Mouse (Mus musculus): ENCODE measurements around the gene C3ar1.
A peak's percentile ranks its signal among the peaks of the same experiment; 100 is the strongest.

Gene C3ar1

DNA sequence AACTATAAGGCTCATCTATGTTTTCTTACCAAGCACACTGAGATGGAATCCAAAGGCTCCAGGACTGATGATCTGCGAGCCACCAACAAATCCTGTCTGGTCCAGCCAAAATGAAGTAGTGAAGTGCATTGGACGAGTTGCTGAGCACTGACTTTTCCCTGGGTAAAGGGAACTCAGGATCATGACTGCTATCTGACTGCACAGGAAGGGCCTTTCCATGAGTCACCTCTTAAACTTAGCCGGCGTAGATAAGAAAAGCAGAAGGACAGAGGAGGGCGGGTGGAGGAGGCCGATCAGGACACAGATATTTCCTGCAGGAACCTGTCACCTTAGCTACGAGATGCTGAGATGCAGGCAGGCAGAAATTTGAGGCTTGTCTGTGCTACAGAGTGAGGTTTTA lies at the start of gene C3ar1:
Gene C3ar1 (minus strand): TSS at position 207 of the 400 bp plus-strand sequence.
- no peak for DNase-seq

DNA sequence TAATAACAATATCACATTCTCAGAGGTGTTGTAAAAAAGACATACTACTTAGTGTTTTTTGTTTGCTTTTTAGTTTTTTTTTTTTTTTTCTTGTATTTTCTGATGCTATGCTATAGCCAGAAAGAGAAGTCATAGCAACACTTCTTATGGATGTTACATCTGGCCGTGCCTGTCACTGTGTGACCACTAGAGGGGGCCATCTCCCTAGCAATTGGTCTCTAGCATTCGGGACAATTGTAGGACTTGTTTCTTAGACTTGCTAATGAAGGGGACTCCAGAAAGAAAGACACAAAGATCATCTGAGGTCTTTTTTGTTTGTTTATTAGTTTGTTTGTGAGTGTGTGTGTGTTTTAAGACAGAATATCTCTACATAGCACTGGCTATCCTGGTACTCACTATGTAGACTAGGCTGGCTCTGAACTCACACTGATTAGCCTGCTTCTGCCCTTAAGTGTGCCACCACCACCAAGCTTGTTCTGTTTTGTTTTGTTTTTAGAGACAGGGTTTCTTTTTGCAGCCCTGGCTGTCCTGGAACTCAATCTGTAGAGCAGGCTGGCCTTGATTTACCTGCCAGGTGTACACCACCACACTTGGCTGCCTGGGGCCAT lies 36.6 kb upstream of the C3ar1 start:
- DNase-seq = peak; percentile 46 to 64

- no peak for DNase-seq
Observed at GRCm38 (mm10) chr6:122889599-122889998, 33.6 kb upstream of the C3ar1 start.

DNA sequence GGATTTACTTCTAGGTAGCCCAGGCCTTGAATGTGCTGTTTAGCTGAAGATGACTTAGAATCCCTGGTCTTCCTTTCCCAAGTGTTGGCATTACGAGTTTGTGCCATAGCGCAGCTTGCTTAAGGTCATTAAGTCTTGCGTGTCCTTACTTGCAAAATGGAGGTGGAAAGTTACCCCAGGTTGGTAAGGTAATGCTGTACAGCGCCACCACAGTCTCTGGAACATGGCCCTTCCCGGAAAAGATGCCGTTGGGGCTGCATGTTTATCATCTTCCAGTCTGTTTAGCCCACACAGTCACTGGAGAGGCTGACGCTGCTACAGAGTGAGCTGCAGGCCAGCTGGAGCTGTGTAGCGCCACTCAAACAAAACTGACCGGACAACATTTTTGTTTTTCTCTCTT lies 27.6 kb upstream of the C3ar1 start:
- DNase-seq = no peak

DNA sequence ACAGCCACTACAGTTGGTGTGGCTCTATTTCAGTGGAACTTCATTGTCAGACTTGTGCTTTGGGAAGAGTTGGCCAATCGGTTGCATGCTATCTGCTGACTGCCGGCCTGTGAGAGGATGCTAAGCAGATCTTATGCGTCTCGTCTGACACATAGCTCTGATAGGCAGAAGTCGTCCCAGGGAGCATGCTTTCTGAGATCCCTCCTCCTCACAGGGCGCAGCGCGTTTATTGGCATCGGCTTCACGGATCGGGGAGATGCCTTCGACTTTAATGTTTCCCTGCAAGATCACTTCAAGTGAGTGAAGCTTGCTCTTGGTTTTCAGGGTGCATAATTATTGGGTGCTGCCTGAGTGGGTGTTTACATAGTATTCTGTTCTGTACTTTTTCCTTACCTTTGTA lies 25.3 kb upstream of the C3ar1 start:
- DNase-seq = no peak

GRCm38 (mm10) chr6:122879781-122880505 lies 24.0 kb upstream of the C3ar1 start:
- DNase-seq = no peak

- DNase-seq = no peak
Observed at GRCm38 (mm10) chr6:122879141-122879735, 23.3 kb upstream of the C3ar1 start.

DNA sequence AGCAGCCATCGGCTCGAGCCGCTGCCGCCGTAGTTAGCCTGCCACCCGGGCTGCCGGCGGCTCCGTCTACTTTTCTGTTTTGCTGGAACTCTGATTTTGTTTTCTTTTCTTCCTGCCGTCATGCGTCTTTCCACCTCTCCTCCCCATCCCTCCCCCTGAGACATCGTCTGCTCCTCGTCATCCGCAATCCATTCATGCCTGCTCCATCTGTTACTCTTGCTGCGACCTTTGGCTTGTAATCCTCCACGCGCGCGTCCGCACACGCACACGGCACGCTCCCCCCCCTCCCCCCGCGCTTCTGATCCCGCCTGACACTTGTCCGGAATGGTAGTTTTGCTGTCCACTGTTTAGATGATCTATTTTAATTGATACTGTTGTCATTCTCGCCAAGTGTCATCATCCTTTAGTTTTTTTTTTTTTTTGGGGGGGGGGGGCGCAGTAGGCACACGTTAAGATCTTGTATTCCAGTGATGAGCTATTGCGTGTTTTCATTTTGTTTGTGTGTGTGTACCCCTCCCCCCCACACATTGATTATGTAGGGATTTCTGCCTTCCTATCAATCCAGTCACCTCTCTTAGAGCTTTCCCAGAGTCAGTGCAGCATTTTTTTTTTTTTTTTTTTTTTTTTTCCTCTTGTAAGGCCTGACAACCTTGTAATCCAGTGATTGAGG lies 18.9 kb upstream of the C3ar1 start:
- peak in 1 of 2 experiments; percentile 76 for DNase-seq

GRCm38 (mm10) chr6:122873871-122874719 lies 18.1 kb upstream of the C3ar1 start, which contains the start of gene Necap1:
TSS of gene Necap1 (plus strand) at chr6:122874474.
- peak; percentile 98 to 99 for DNase-seq

DNA sequence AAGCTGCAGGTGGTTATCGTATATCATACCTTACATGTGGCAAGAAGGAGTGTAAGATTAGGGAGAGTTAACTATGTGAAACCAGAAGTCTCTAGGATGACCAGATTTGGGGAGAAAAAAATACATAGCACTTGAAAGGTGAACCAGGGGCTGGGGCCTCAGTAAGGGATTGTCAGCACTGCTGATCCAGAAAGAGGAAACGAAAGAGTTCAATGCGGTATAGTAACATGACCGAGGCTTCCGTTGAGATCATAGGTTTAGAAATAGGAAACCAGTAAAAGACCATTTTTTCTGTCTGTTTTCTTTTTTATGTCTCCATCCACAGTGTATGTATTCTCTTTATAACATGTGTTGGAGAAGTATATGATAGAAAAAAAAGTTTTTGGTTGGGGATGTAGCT lies 16.8 kb upstream of the C3ar1 start:
- DNase-seq = no peak

DNA sequence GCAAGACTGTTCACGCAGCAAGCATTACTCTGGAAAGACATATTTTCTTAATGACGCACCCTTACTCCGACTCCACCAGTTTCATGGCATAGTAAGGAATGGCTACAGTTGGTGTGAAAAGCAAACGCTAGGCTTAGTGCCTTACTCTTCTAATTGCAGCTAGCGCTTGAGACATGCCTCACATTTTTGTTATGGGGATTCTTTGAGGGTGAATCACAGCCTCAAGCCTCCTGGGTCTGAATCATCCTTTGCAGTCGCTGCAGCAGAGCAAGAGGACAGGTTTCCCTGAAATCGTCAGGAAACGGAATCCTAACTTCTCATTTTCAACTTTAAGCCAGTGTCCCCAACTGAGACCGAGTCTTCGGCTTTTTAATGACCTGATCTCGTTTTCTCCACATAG lies 13.9 kb upstream of the C3ar1 start:
- DNase-seq = no peak

DNA sequence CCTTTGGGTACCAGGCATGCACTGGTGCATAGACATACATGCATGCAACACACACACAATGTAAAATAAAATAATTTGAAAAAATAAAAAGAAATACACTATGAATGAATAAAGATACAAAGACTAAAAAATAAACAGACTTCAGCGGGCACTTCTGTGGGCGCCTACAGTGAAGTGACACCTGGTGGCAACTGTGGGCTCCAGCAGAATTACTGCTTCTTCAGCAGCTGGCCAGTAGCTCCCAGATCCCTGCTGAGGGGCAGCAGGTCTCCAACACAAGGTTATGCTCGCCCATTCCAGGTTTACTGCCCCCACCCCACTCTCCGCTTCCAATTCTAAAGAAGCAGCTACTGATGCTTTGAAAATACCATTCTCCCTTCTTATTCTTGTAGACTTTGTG lies 12.0 kb upstream of the C3ar1 start:
- DNase-seq = no peak

DNA sequence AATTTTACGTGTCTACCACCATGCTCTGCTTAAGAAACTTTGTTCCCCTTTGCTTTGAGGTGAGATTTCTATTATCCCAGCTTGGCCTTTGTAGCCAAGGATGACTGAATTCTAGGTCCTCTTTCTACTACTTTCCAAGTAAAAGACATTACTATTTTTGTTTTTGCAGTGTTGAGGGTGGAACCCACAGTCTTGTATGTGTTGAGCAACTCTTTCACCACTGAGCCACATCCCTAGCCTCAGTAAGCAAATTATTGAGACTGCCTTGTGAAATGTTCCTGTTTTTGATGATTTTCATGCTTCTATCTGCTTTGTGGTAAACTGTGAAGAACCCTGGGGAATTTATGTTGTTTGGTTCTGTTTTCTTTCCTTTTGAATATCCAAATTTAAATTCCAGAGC lies 6.9 kb upstream of the C3ar1 start:
- no peak for DNase-seq

GRCm38 (mm10) chr6:122862434-122862833 lies 6.5 kb upstream of the C3ar1 start:
- DNase-seq = no peak

GRCm38 (mm10) chr6:122854552-122854951 lies 1.4 kb downstream of the C3ar1 start:
- DNase-seq = no peak

DNA sequence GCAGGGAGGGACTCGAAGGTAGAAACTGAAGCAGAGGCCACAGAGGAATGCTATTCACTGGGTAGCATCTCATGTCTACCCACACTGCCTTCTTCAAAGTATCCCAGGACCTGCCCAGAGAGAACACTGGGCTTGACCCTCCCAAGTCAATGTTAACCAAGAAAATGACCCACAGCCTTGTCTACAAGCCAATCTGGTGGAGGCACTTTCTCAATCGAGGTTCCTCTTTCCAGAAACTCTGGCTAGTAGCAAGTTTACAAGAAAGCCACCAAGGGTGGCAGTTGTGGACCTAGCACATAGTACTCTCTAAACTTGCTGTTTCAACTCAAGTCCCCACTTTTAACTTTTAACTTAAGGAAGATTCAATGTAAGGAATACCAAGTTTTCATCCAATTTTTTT lies 3.3 kb downstream of the C3ar1 start:
- no peak for DNase-seq

DNA sequence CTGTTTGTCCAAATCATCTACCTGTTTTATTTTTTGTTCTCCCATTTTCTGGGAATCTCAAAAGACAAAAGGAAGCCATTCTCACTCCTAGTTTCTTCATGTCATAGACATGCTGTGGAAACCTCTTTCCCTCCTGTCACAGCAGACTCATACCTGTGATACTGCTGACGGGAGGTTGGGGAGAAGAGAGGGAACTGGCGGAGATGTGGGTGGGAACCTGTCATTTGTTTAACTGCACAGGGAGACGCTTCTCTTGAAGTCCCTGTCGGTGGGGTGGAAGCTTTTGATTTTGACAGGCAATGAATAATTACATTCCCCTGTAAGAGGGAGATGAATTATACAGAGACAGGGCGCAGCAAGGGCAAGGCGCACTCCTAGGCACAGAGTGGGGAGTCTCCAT lies 12.2 kb downstream of the C3ar1 start:
- DNase-seq = no peak

DNA sequence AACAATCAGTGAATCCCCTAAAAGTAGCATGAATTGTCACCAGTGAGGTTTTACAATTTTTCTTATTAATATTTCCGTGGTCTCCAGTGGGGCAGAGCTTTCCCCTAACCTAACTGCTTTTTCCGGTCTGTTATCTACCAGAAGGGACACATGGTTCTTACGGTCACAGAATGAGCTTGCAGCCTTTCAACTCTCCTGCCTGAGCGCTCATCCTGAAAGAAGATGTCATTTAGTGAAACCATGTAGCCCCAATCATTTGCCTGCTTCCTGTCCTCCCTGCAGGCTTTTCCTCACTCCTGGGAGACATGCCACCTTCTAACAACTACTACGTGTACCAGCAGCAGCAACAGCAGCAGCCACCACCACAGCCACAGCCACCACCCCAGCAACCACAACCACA lies 18.4 kb downstream of the C3ar1 start:
- no peak for DNase-seq

DNA sequence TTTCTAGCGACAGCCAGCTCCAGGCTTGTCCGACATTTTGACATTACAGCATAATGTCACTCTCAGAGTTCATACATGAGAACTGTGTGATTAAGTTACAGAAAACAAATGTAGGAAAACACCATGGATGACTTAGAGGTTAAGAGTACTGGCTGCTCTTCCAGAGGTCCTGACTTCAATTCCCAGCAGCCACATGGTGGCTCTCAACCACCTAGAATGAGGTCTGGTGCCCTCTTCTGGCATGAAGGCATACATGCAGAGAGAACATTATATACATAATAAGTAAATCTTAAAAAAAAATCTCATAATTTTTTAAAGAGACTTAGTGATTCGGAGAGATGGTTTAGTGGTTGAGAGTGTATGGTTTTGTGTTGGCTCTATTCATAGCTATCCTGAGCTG lies 19.0 kb downstream of the C3ar1 start:
- DNase-seq = no peak

DNA sequence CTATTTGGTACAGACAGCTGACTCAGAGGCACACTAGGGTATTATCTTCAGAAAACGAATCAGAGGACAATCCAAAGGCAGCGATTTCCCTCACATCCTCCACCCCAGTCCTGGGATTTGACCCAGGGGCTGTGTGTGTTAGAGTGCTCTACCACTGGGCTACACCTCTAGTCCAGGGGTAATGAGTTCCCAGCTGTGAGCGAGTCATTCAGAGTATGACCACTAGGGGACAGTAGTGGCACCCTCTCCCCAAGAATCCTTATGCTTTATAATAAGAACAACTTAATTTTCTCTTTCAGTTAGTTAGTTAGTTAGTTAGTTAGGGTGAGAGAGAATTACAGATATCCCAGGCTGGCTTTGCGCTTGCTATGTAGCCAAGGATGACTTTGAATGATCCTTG lies 21.6 kb downstream of the C3ar1 start:
- peak in 1 of 2 experiments; percentile 54 for DNase-seq

DNA sequence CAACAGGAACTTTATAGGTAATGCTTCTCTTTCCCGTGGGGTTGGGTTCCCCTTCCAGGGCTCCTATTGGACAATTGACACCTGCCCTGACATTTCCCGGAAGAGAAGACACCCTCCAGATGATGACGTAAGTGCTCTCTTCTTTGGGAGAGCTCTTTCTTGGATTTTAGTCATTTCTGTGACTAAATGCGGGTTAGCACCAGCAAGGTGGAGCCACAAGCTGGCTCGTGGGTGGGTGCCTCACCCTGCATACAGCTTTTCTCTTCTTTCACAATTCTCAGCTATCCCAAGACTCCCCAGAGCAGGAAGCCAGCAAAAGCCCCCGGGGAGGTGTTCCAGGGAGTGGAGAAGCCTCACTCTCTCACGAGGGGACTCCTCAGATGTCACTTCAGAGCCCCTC lies 23.1 kb downstream of the C3ar1 start:
- no peak for DNase-seq

- peak; percentile 30 to 54 for DNase-seq
Observed at GRCm38 (mm10) chr6:122828086-122828485, 27.9 kb downstream of the C3ar1 start.

Measured in cerebellum, adult 18-20 months (tissue).